Mouse (Mus musculus) hindbrain, embryonic 11.5 days (tissue): ENCODE data around the gene Ppp1r1a. TPM values are rescaled to one million over a fixed set of nuclear protein-coding genes. Genes with fewer than 3 reads are reported as not detected.

Source experiments
- ATAC-seq: fragments of 200-750 bp; cut with Nextera tagmentation; 2 replicates; pipeline ENCODE4 v1.8.0; 2017; ENCODE audit warnings: mild to moderate bottlenecking, moderate TSS enrichment, moderate library complexity; ENCODE audit not compliant: low FRiP score
- DNase-seq: peaks from one replicate; pipeline ENCODE4 v3.0.0-alpha.2; 2015; ENCODE audit warnings: low spot score
- H3K27ac ChIP-seq: fragments of 300-500 bp; sonication (generic); 2 replicates; pipeline ENCODE4 v1.5.1; 2014; ENCODE audit warnings: mild to moderate bottlenecking, low read depth, low read length
- H3K27me3 ChIP-seq: fragments of 300-500 bp; sonication (generic); 2 replicates; pipeline ENCODE4 v1.6.1; 2014; ENCODE audit warnings: mild to moderate bottlenecking, low read length, moderate library complexity, mixed read lengths; ENCODE audit not compliant: control insufficient read depth, insufficient read depth
- H3K36me3 ChIP-seq: fragments of 300-500 bp; sonication (generic); 2 replicates; pipeline ENCODE4 v1.6.1; 2014; ENCODE audit warnings: mild to moderate bottlenecking, low read length, moderate library complexity, mixed read lengths; ENCODE audit not compliant: control insufficient read depth, insufficient read depth
- H3K4me1 ChIP-seq: fragments of 300-500 bp; sonication (generic); replicated peaks from 2 replicates; pipeline ENCODE4 v1.6.1; 2014; ENCODE audit warnings: low read length, mixed read lengths; ENCODE audit not compliant: control insufficient read depth, insufficient read depth
- H3K4me2 ChIP-seq: fragments of 300-500 bp; sonication (generic); replicated peaks from 2 replicates; pipeline ENCODE4 v1.6.1; 2014; ENCODE audit warnings: mild to moderate bottlenecking, low read depth, low read length
- H3K4me3 ChIP-seq: fragments of 300-500 bp; sonication (generic); 2 replicates; pipeline ENCODE4 v1.5.1; 2014; ENCODE audit warnings: low read depth, low read length
- H3K9ac ChIP-seq: fragments of 300-500 bp; sonication (generic); 2 replicates; pipeline ENCODE4 v1.6.1; 2014; ENCODE audit warnings: low read depth, low read length
- H3K9me3 ChIP-seq: fragments of 300-500 bp; sonication (generic); 2 replicates; pipeline ENCODE4 v1.6.1; 2016; ENCODE audit warnings: low read length; ENCODE audit not compliant: control insufficient read depth
- WGBS: fragments of 180-500 bp; shearing (Covaris S2); extraction: QIAGEN DNeasy Blood & Tissue Kit; methylation state at CpG from one replicate; pipeline ENCODE4 v1.1.7; 2014; 5-methylcytosine and 5-hydroxymethylcytosine counted together
- polyA plus RNA-seq: library from polyadenylated mRNA; unstranded; fragments of >200 nt; fragmentation: Nextera tagmentation; extraction: Ambion mirVana; gene quantifications from 2 replicates; pipeline ENCODE4 v1.2.1, GENCODE M21; 2014

The Ppp1r1a gene
- polyA plus RNA-seq, 1 experiment from 2014 or later, result 53.7 TPM

GRCm38 (mm10) chr15:103539259-103539658 lies 1.5 kb upstream of the Ppp1r1a start:
- Histone ChIP-seq H3K4me3 (no peak overlapping the region), H3K9ac (no peak overlapping the region), H3K9me3 (no peaks in the 10 kb centered on the region), H3K27ac (no peak overlapping the region), H3K4me2 (no peak overlapping the region), H3K36me3 (no peaks in the 10 kb centered on the region), H3K27me3 (no peaks in the 10 kb centered on the region; the same call in 1 of the 2 replicates), H3K4me1 (no peaks in the 10 kb centered on the region)
- ATAC-seq (no peak), DNase-seq (no peak)
- WGBS, result 57% methylated on average over 2 of the region's 2 CpGs

- Histone ChIP-seq H3K27ac (no peak overlapping the region), H3K4me1 (no peaks in the 10 kb centered on the region), H3K27me3 (no peaks in the 10 kb centered on the region; the same call in 1 of the 2 replicates), H3K36me3 (no peaks in the 10 kb centered on the region), H3K9me3 (no peaks in the 10 kb centered on the region), H3K4me2 (peak overlapping the region; percentile 96), H3K9ac (peak overlapping the region; percentile 71), H3K4me3 (peak overlapping the region; percentile 79)
- peak; percentile 49 for DNase-seq
- ATAC-seq, result peak; percentile 66
- under 1% methylated on average over 37 of the region's 37 CpGs for WGBS
Measured at GRCm38 (mm10) chr15:103537011-103537821, 587 bp downstream of the Ppp1r1a start.

- Histone ChIP-seq H3K9me3 (no peaks in the 10 kb centered on the region), H3K4me1 (no peaks in the 10 kb centered on the region), H3K9ac (peak overlapping the region; percentile 71; the same call in 1 of the 2 replicates), H3K36me3 (no peaks in the 10 kb centered on the region), H3K4me2 (peak overlapping the region; percentile 96), H3K4me3 (peak overlapping the region; percentile 79; the same call in 1 of the 2 replicates), H3K27me3 (no peaks in the 10 kb centered on the region; the same call in 1 of the 2 replicates), H3K27ac (no peak overlapping the region)
- 33% methylated on average over 2 of the region's 2 CpGs for WGBS
- ATAC-seq, result no peak
- no peak for DNase-seq
Measured at GRCm38 (mm10) chr15:103536456-103536855, 1.3 kb downstream of the Ppp1r1a start.

- no peak for ATAC-seq
- 67% methylated on average over 1 of the region's 1 CpGs for WGBS
- H3K4me2 ChIP-seq, result no peak overlapping the region
Measured at GRCm38 (mm10) chr15:103535786-103536185, 2.0 kb downstream of the Ppp1r1a start.

GRCm38 (mm10) chr15:103535030-103535429 lies 2.8 kb downstream of the Ppp1r1a start:
- Histone ChIP-seq H3K9ac (no peak overlapping the region), H3K4me2 (no peak overlapping the region), H3K36me3 (no peaks in the 10 kb centered on the region), H3K27me3 (no peaks in the 10 kb centered on the region; the same call in 1 of the 2 replicates), H3K4me3 (no peak overlapping the region), H3K9me3 (no peaks in the 10 kb centered on the region), H3K27ac (no peak overlapping the region), H3K4me1 (no peaks in the 10 kb centered on the region)
- 70% methylated on average over 2 of the region's 2 CpGs for WGBS
- DNase-seq (no peak), ATAC-seq (no peak)

More at GRCm38 (mm10) chr15:103535786-103536185, 2.0 kb downstream of the Ppp1r1a start:
- no peaks in the 10 kb centered on the region for H3K4me1 ChIP-seq
- no peaks in the 10 kb centered on the region for H3K36me3 ChIP-seq
- H3K27me3 ChIP-seq, result no peaks in the 10 kb centered on the region; the same call in 1 of the 2 replicates
- no peak overlapping the region for H3K4me3 ChIP-seq
- DNase-seq, result no peak
- H3K9me3 ChIP-seq, result no peaks in the 10 kb centered on the region
- H3K9ac ChIP-seq, result no peak overlapping the region
- H3K27ac ChIP-seq, result no peak overlapping the region

- H3K9ac ChIP-seq, result no peak overlapping the region
- ATAC-seq (no peak), DNase-seq (no peak)
- H3K4me2 ChIP-seq, result no peak overlapping the region
- H3K4me3 ChIP-seq, result no peak overlapping the region
- no peaks in the 10 kb centered on the region for H3K9me3 ChIP-seq
- no peaks in the 10 kb centered on the region for H3K36me3 ChIP-seq
- H3K27me3 ChIP-seq, result no peaks in the 10 kb centered on the region; the same call in 1 of the 2 replicates
- H3K4me1 ChIP-seq, result no peaks in the 10 kb centered on the region
- whole genome bisulfite sequencing, result 90% methylated on average over 7 of the region's 7 CpGs
- no peak overlapping the region for H3K27ac ChIP-seq
Measured at GRCm38 (mm10) chr15:103534054-103534620, 3.7 kb downstream of the Ppp1r1a start.

GRCm38 (mm10) chr15:103530372-103530771 lies 7.4 kb downstream of the Ppp1r1a start:
- Histone ChIP-seq H3K4me2 (no peak overlapping the region), H3K9me3 (no peaks in the 10 kb centered on the region), H3K4me3 (no peak overlapping the region), H3K4me1 (no peaks in the 10 kb centered on the region), H3K36me3 (no peaks in the 10 kb centered on the region; the same call in 1 of the 2 replicates), H3K27ac (0 out of 2 replicates have a peak overlapping the region, but pooled peaks have one; percentile 7), H3K27me3 (no peaks in the 10 kb centered on the region), H3K9ac (no peak overlapping the region)
- ATAC-seq (peak; percentile 65), DNase-seq (peak; percentile 87)
- 7% methylated on average over 5 of the region's 5 CpGs for WGBS

GRCm38 (mm10) chr15:103523156-103523555 lies 14.6 kb downstream of the Ppp1r1a start:
- DNase-seq (peak; percentile 44), ATAC-seq (no peak)
- no peaks in the 10 kb centered on the region; the same call in 1 of the 2 replicates for H3K36me3 ChIP-seq
- no peak overlapping the region for H3K4me3 ChIP-seq
- H3K4me1 ChIP-seq, result peaks cover 10% of the 10 kb centered on the region
- no peaks in the 10 kb centered on the region for H3K27me3 ChIP-seq
- H3K9ac ChIP-seq, result no peak overlapping the region
- no peak overlapping the region for H3K4me2 ChIP-seq
- no peaks in the 10 kb centered on the region for H3K9me3 ChIP-seq
- 47% methylated on average over 3 of the region's 3 CpGs for WGBS
- H3K27ac ChIP-seq, result no peak overlapping the region
